Mouse (Mus musculus) midbrain, embryonic 11.5 days (tissue): ENCODE data around the gene Nfe2l3. TPM values are rescaled to one million over a fixed set of nuclear protein-coding genes. Genes with fewer than 3 reads are reported as not detected.

ENCODE experiments used
- ATAC-seq: fragments of 200-750 bp; cut with Nextera tagmentation; 2 replicates; pipeline ENCODE4 v1.8.0; 2017; ENCODE audit warnings: moderate TSS enrichment, moderate library complexity; ENCODE audit not compliant: low FRiP score
- DNase-seq: peaks from one replicate; pipeline ENCODE4 v3.0.0; 2015; ENCODE audit warnings: low spot score; ENCODE audit errors: missing footprints
- H3K27ac ChIP-seq: fragments of 300-500 bp; sonication (generic); 2 replicates; pipeline ENCODE4 v1.5.1; 2014; ENCODE audit warnings: low read depth, low read length
- H3K27me3 ChIP-seq: fragments of 300-500 bp; sonication (generic); 2 replicates; pipeline ENCODE4 v1.6.1; 2014; ENCODE audit warnings: mild to moderate bottlenecking, low read length, moderate library complexity, mixed read lengths; ENCODE audit not compliant: control insufficient read depth, insufficient read depth
- H3K36me3 ChIP-seq: fragments of 300-500 bp; sonication (generic); 2 replicates; pipeline ENCODE4 v1.6.1; 2014; ENCODE audit warnings: mild to moderate bottlenecking, low read length, moderate library complexity, mixed read lengths; ENCODE audit not compliant: control insufficient read depth, insufficient read depth
- H3K4me1 ChIP-seq: fragments of 300-500 bp; sonication (generic); 2 replicates; pipeline ENCODE4 v1.6.1; 2014; ENCODE audit warnings: low read length; ENCODE audit not compliant: control insufficient read depth, insufficient read depth
- H3K4me2 ChIP-seq: fragments of 300-500 bp; sonication (generic); 2 replicates; pipeline ENCODE4 v1.6.1; 2014; ENCODE audit warnings: mild to moderate bottlenecking, moderate library complexity
- H3K4me3 ChIP-seq: fragments of 300-500 bp; sonication (generic); 2 replicates; pipeline ENCODE4 v1.5.1; 2014; ENCODE audit warnings: low read depth, low read length
- H3K9ac ChIP-seq: fragments of 300-500 bp; sonication (generic); 2 replicates; pipeline ENCODE4 v1.6.1; 2014; ENCODE audit warnings: low read length
- H3K9me3 ChIP-seq: fragments of 300-500 bp; sonication (generic); 2 replicates; pipeline ENCODE4 v1.6.1; 2016; ENCODE audit warnings: low read length; ENCODE audit not compliant: control insufficient read depth
- WGBS: fragments of 180-500 bp; shearing (Covaris S2); extraction: QIAGEN DNeasy Blood & Tissue Kit; methylation state at CpG from one replicate; pipeline ENCODE4 v1.1.7; 2014; 5-methylcytosine and 5-hydroxymethylcytosine counted together
- polyA plus RNA-seq: library from polyadenylated mRNA; unstranded; fragments of >200 nt; fragmentation: Nextera tagmentation; extraction: Ambion mirVana; gene quantifications from 2 replicates; pipeline ENCODE4 v1.2.1, GENCODE M21; 2014

Nfe2l3 gene
- polyA plus RNA-seq, 1 experiment from 2014 or later: 4.3 TPM

DNA sequence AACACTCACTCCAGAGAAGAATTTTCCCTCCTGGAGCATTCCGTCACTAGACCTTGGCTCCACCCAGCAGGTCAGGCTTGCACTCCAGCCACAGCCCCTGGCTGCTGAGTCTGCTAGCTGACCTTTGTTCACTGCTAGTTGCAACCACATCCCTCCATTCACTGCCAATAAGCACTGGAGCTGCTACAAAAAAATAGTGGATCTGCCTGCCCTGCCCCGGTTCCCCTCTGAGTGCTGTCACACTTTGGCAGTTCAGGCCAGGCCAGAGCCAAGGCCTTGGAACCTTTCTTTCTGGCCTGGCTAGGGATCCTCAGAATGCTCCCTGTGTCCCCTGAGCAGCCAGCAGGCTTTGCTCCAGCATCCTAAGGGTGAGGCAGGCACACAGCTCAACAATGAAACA, 57.3 kb downstream of the Nfe2l3 start:
- H3K9me3 ChIP-seq: 0 out of 2 replicates have a peak, but pooled peaks cover 2% of the 10 kb centered on the region
- H3K27me3 ChIP-seq: no peaks in the 10 kb centered on the region
- 75% methylated on average over 2 of the region's 2 CpGs for WGBS
- no peak overlapping the region for H3K4me3 ChIP-seq
- peak; percentile 69 for DNase-seq
- H3K4me2 ChIP-seq: no peak overlapping the region
- no peak overlapping the region for H3K9ac ChIP-seq
- H3K27ac ChIP-seq: no peak overlapping the region
- no peaks in the 10 kb centered on the region for H3K4me1 ChIP-seq
- ATAC-seq: no peak
- no peaks in the 10 kb centered on the region for H3K36me3 ChIP-seq

DNA sequence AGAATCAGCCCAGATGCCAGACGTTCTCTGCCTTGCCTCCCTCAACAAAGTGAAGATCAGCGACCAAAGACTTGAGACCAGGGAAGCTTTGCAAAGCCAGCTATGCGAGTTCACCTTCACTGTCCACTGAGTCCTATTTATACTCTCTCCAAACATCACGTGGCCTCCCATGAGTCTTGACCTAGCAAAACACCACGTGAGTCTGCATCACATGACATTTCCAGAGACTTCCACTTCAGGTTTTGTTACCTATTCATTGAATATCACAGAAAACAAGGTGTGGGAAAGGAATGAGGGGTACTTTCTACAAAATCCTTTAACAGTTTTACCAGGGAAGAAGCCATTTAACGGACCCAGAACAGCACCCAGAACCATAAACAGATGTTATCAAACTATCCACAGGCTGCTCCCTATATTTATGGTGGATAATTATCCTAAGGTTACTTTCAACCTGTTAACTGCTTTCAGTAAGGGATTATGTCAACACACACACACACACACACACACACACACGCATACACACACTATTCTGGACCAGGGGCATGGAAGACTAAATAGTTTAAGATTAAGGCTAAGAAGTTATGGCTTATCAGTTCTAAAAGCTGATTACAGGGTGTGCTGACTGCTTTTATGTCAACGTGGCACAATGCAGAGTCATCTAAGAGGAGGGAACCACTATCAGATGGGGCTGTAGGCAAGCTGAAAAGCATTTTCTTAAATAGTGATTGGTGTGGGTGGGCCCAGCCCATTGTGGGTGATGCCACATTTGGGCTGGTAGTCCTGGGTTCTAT, 65.0 kb downstream of the Nfe2l3 start:
- no peaks in the 10 kb centered on the region for H3K4me1 ChIP-seq
- no peaks in the 10 kb centered on the region for H3K27me3 ChIP-seq
- 79% methylated on average over 8 of the region's 8 CpGs for WGBS
- no peak overlapping the region for H3K4me3 ChIP-seq
- H3K36me3 ChIP-seq: no peaks in the 10 kb centered on the region
- DNase-seq (peak; percentile 79), ATAC-seq (no peak)
- H3K9ac ChIP-seq: no peak overlapping the region
- no peak overlapping the region for H3K4me2 ChIP-seq
- no peaks in the 10 kb centered on the region for H3K9me3 ChIP-seq
- H3K27ac ChIP-seq: no peak overlapping the region

DNA sequence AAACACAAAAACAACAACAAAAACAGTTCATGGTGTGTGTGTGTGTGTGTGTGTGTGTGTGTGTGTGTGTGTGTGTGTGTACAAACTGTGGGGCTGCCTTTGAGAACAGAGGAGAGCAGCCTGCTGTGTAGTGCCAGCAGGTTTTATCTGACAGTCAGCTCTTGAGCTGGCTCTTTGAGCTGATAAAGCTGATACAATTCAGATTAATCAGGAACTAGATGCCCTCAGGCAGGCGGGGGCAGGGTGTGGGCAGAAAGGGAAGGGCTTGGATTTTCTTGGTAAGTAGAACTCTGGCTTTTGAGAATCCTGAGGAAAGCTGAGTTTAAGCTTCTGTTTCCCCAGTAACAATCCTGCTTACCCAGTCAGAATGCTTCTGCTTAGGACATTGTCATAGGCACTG, 73.2 kb downstream of the Nfe2l3 start:
- no peaks in the 10 kb centered on the region for H3K36me3 ChIP-seq
- H3K4me2 ChIP-seq: no peak overlapping the region
- DNase-seq (no peak), ATAC-seq (no peak)
- no peak overlapping the region for H3K4me3 ChIP-seq
- H3K4me1 ChIP-seq: no peaks in the 10 kb centered on the region
- H3K27ac ChIP-seq: no peak overlapping the region
- H3K27me3 ChIP-seq: no peaks in the 10 kb centered on the region
- 69% methylated on average over 1 of the region's 1 CpGs for WGBS
- no peak overlapping the region for H3K9ac ChIP-seq
- no peaks in the 10 kb centered on the region for H3K9me3 ChIP-seq

DNA sequence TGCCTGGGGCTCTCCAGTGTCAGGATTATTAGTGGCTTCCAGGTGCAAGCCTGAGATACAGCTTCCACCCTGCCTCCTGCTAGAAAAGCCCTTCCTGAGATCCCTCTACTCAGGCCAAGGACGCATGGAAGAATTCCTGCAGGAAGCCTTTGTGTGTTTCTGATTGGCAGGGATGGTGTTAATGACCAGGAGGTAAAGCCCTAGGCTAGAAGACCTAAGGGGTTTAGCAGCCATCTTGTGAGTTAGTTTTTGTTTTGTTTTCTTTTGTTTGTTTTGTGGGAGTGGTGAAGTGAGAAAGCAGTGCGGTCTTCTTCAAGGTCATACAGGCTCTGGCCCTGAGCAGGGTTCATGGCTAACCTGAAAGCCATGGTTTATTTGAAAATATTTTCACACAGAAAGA, 75.1 kb downstream of the Nfe2l3 start:
- Histone ChIP-seq H3K4me1 (no peaks in the 10 kb centered on the region), H3K36me3 (no peaks in the 10 kb centered on the region), H3K4me3 (no peak overlapping the region), H3K27me3 (no peaks in the 10 kb centered on the region), H3K9ac (no peak overlapping the region), H3K4me2 (no peak overlapping the region), H3K9me3 (no peaks in the 10 kb centered on the region), H3K27ac (no peak overlapping the region)
- DNase-seq (no peak), ATAC-seq (no peak)
- WGBS: 65% methylated on average over 2 of the region's 2 CpGs

Other genes with a start within 250 kb of the Nfe2l3 start
- 1,654 and 1,893 TPM in 2 replicates for gene Hnrnpa2b1, start 37.2 kb downstream of the Nfe2l3 start, polyA plus RNA-seq
- gene Cbx3, start 37.7 kb downstream of the Nfe2l3 start, polyA plus RNA-seq: 757 and 781 TPM in 2 replicates
- 52.0 and 53.4 TPM in 2 replicates for gene Snx10, start 91.2 kb downstream of the Nfe2l3 start, polyA plus RNA-seq